Mouse (Mus musculus): Measurements from ENCODE around the gene Llcfc1. TPM values are rescaled to one million over a fixed set of nuclear protein-coding genes. Genes with fewer than 3 reads are reported as not detected.

Llcfc1 gene
- polyA plus RNA-seq, 1 experiment from 2014 or later = not detected

GRCm38 (mm10) chr6:41654648-41655047 is 29.6 kb upstream of the Llcfc1 start:
- Histone ChIP-seq H3K27ac (no peak overlapping the region), H3K4me1 (replicated peaks) (no peaks in the 10 kb centered on the region), H3K4me2 (replicated peaks) (no peak overlapping the region), H3K9ac (replicated peaks) (no peak overlapping the region), H3K4me3 (replicated peaks) (no peak overlapping the region), H3K36me3 (no peaks in the 10 kb centered on the region), H3K27me3 (no peaks in the 10 kb centered on the region), H3K9me3 (no peaks in the 10 kb centered on the region)
- no peak for ATAC-seq
- 92% methylated on average over 8 of the region's 8 CpGs for WGBS

GRCm38 (mm10) chr6:41658487-41658886 is 25.7 kb upstream of the Llcfc1 start:
- Histone ChIP-seq H3K4me3 (replicated peaks) (no peak overlapping the region), H3K4me1 (replicated peaks) (no peaks in the 10 kb centered on the region), H3K27ac (no peak overlapping the region), H3K4me2 (replicated peaks) (no peak overlapping the region), H3K9ac (replicated peaks) (no peak overlapping the region), H3K9me3 (no peaks in the 10 kb centered on the region), H3K36me3 (no peaks in the 10 kb centered on the region), H3K27me3 (no peaks in the 10 kb centered on the region)
- 77% methylated on average over 1 of the region's 1 CpGs for WGBS
- ATAC-seq = no peak

GRCm38 (mm10) chr6:41662320-41662719 is 21.9 kb upstream of the Llcfc1 start:
- Histone ChIP-seq H3K27me3 (no peaks in the 10 kb centered on the region), H3K27ac (no peak overlapping the region), H3K36me3 (no peaks in the 10 kb centered on the region), H3K9me3 (no peaks in the 10 kb centered on the region), H3K4me2 (replicated peaks) (no peak overlapping the region), H3K9ac (replicated peaks) (no peak overlapping the region), H3K4me3 (replicated peaks) (no peak overlapping the region), H3K4me1 (replicated peaks) (no peaks in the 10 kb centered on the region)
- 34% methylated on average over 2 of the region's 2 CpGs for whole genome bisulfite sequencing
- ATAC-seq = no peak

GRCm38 (mm10) chr6:41676530-41676929 is 7.7 kb upstream of the Llcfc1 start:
- no peaks in the 10 kb centered on the region for H3K4me1 ChIP-seq (replicated peaks)
- H3K27me3 ChIP-seq = no peaks in the 10 kb centered on the region
- H3K9me3 ChIP-seq = no peaks in the 10 kb centered on the region
- no peak overlapping the region for H3K4me2 ChIP-seq (replicated peaks)
- H3K9ac ChIP-seq (replicated peaks) = no peak overlapping the region
- H3K36me3 ChIP-seq = no peaks in the 10 kb centered on the region
- H3K4me3 ChIP-seq (replicated peaks) = no peak overlapping the region
- WGBS = 97% methylated on average over 2 of the region's 2 CpGs
- no peak overlapping the region for H3K27ac ChIP-seq
- no peak for ATAC-seq

- no peaks in the 10 kb centered on the region for H3K27me3 ChIP-seq
- no peak within 1 kb of the TSS for H3K9ac ChIP-seq (replicated peaks)
- no peak for ATAC-seq
- H3K27ac ChIP-seq = no peak within 1 kb of the TSS
- WGBS = 79% methylated on average over 1 of the region's 1 CpGs
- no peaks in the 10 kb centered on the region for H3K9me3 ChIP-seq
- H3K4me2 ChIP-seq (replicated peaks) = no peak within 1 kb of the TSS
- no peaks in the 10 kb centered on the region for H3K4me1 ChIP-seq (replicated peaks)
- no peaks in the 10 kb centered on the region for H3K36me3 ChIP-seq
- H3K4me3 ChIP-seq (replicated peaks) = no peak within 1 kb of the TSS
Measured at GRCm38 (mm10) chr6:41680669-41681068, 3.6 kb upstream of the Llcfc1 start, which contains the start of gene Trpv5. Gene Trpv5 (minus strand): TSS chr6:41680769.

- no peaks in the 10 kb centered on the region for H3K9me3 ChIP-seq
- no peak for ATAC-seq
- H3K27ac ChIP-seq = no peak overlapping the region
- WGBS = 91% methylated on average over 5 of the region's 5 CpGs
- no peaks in the 10 kb centered on the region for H3K27me3 ChIP-seq
- H3K4me1 ChIP-seq (replicated peaks) = no peaks in the 10 kb centered on the region
- no peak overlapping the region for H3K4me3 ChIP-seq (replicated peaks)
- H3K4me2 ChIP-seq (replicated peaks) = no peak overlapping the region
- H3K36me3 ChIP-seq = no peaks in the 10 kb centered on the region
- H3K9ac ChIP-seq (replicated peaks) = no peak overlapping the region
Measured at GRCm38 (mm10) chr6:41681656-41682055, 2.6 kb upstream of the Llcfc1 start.

GRCm38 (mm10) chr6:41684911-41685310 is 680 bp downstream of the Llcfc1 start:
- Histone ChIP-seq H3K9ac (replicated peaks) (no peak overlapping the region), H3K4me1 (replicated peaks) (no peaks in the 10 kb centered on the region), H3K36me3 (no peaks in the 10 kb centered on the region), H3K27ac (no peak overlapping the region), H3K9me3 (no peaks in the 10 kb centered on the region), H3K27me3 (no peaks in the 10 kb centered on the region), H3K4me2 (replicated peaks) (no peak overlapping the region), H3K4me3 (replicated peaks) (no peak overlapping the region)
- ATAC-seq = no peak
- WGBS = 93% methylated on average over 5 of the region's 5 CpGs

- no peak overlapping the region for H3K4me2 ChIP-seq (replicated peaks)
- no peak overlapping the region for H3K4me3 ChIP-seq (replicated peaks)
- WGBS = 82% methylated on average over 3 of the region's 3 CpGs
- no peaks in the 10 kb centered on the region for H3K4me1 ChIP-seq (replicated peaks)
- H3K9ac ChIP-seq (replicated peaks) = no peak overlapping the region
- H3K36me3 ChIP-seq = no peaks in the 10 kb centered on the region
- H3K9me3 ChIP-seq = no peaks in the 10 kb centered on the region
- no peaks in the 10 kb centered on the region for H3K27me3 ChIP-seq
- H3K27ac ChIP-seq = no peak overlapping the region
- ATAC-seq = no peak
Measured at GRCm38 (mm10) chr6:41685596-41685995, 1.4 kb downstream of the Llcfc1 start.

- no peak overlapping the region for H3K4me3 ChIP-seq (replicated peaks)
- no peak overlapping the region for H3K9ac ChIP-seq (replicated peaks)
- H3K27ac ChIP-seq = no peak overlapping the region
- H3K27me3 ChIP-seq = no peaks in the 10 kb centered on the region
- ATAC-seq = no peak
- H3K4me1 ChIP-seq (replicated peaks) = no peaks in the 10 kb centered on the region
- no peaks in the 10 kb centered on the region for H3K9me3 ChIP-seq
- no peaks in the 10 kb centered on the region for H3K36me3 ChIP-seq
- no peak overlapping the region for H3K4me2 ChIP-seq (replicated peaks)
Measured at GRCm38 (mm10) chr6:41692200-41692599, 8.0 kb downstream of the Llcfc1 start.

- Histone ChIP-seq H3K27ac (no peak overlapping the region), H3K4me2 (replicated peaks) (no peak overlapping the region), H3K36me3 (no peaks in the 10 kb centered on the region), H3K9me3 (no peaks in the 10 kb centered on the region), H3K9ac (replicated peaks) (no peak overlapping the region), H3K4me1 (replicated peaks) (no peaks in the 10 kb centered on the region), H3K4me3 (replicated peaks) (no peak overlapping the region), H3K27me3 (no peaks in the 10 kb centered on the region)
- 93% methylated on average over 1 of the region's 1 CpGs for WGBS
- ATAC-seq = no peak
Measured at GRCm38 (mm10) chr6:41694407-41694806, 10.2 kb downstream of the Llcfc1 start.

- H3K9ac ChIP-seq (replicated peaks) = no peak overlapping the region
- no peak overlapping the region for H3K4me3 ChIP-seq (replicated peaks)
- H3K4me2 ChIP-seq (replicated peaks) = no peak overlapping the region
- H3K36me3 ChIP-seq = no peaks in the 10 kb centered on the region
- ATAC-seq = no peak
- H3K9me3 ChIP-seq = no peaks in the 10 kb centered on the region
- H3K27ac ChIP-seq = no peak overlapping the region
- 83% methylated on average over 1 of the region's 1 CpGs for WGBS
- no peaks in the 10 kb centered on the region for H3K4me1 ChIP-seq (replicated peaks)
- no peaks in the 10 kb centered on the region for H3K27me3 ChIP-seq
Measured at GRCm38 (mm10) chr6:41701245-41701644, 17.0 kb downstream of the Llcfc1 start.

- H3K27me3 ChIP-seq = no peaks in the 10 kb centered on the region
- no peak for ATAC-seq
- WGBS = 73% methylated on average over 2 of the region's 2 CpGs
Measured at GRCm38 (mm10) chr6:41702928-41703327, 18.7 kb downstream of the Llcfc1 start.

GRCm38 (mm10) chr6:41704123-41704522 is 19.9 kb downstream of the Llcfc1 start, which contains the start of gene Kel:
Gene Kel (minus strand): TSS chr6:41704339.
- Histone ChIP-seq H3K27me3 (no peaks in the 10 kb centered on the region), H3K27ac (no peak within 1 kb of the TSS), H3K4me1 (replicated peaks) (no peaks in the 10 kb centered on the region), H3K36me3 (no peaks in the 10 kb centered on the region), H3K9me3 (no peaks in the 10 kb centered on the region), H3K4me3 (replicated peaks) (no peak within 1 kb of the TSS), H3K9ac (replicated peaks) (no peak within 1 kb of the TSS), H3K4me2 (replicated peaks) (no peak within 1 kb of the TSS)
- no peak for ATAC-seq
- 43% methylated on average over 1 of the region's 1 CpGs for WGBS

More at GRCm38 (mm10) chr6:41702928-41703327, 18.7 kb downstream of the Llcfc1 start:
- no peaks in the 10 kb centered on the region for H3K36me3 ChIP-seq
- no peaks in the 10 kb centered on the region for H3K9me3 ChIP-seq
- H3K4me3 ChIP-seq (replicated peaks) = no peak overlapping the region
- no peaks in the 10 kb centered on the region for H3K4me1 ChIP-seq (replicated peaks)
- no peak overlapping the region for H3K9ac ChIP-seq (replicated peaks)
- no peak overlapping the region for H3K4me2 ChIP-seq (replicated peaks)
- no peak overlapping the region for H3K27ac ChIP-seq

All from midbrain, embryonic 13.5 days (tissue).